Mouse (Mus musculus): ENCODE measurements at regions not wholly inside any gene's neighbourhood (a gene's known extent, or its start where the extent isn't known, plus 50 kb on each side); places are given as distances from the start of the nearest gene placed in this dataset.
A peak's percentile ranks its signal among the peaks of the same experiment; 100 is the strongest.

- no peak for TF ChIP-seq CTCF (conservative IDR thresholded peaks at IDR 0.05)
- no peak overlapping the region for H3K27ac ChIP-seq
Measured at GRCm38 (mm10) chr15:31087607-31088006, 136.5 kb upstream of the Dap start.

GRCm38 (mm10) chr15:31091916-31092570 lies 132.1 kb upstream of the Dap start:
- H3K27ac ChIP-seq, result peak overlapping the region; percentile 63
- peak; percentile 76 to 86 for DNase-seq (ENCODE audit: low spot score in 2 of 2)
- no peak overlapping the region for H3K4me3 ChIP-seq
- no peak for TF ChIP-seq CTCF (conservative IDR thresholded peaks at IDR 0.05)

More at GRCm38 (mm10) chr15:31087607-31088006, 136.5 kb upstream of the Dap start:
- DNase-seq (ENCODE audit: low spot score in 2 of 2), result no peak
- no peak overlapping the region for H3K4me3 ChIP-seq

- DNase-seq (ENCODE audit: low spot score in 2 of 2), result no peak
- Histone ChIP-seq H3K4me3 (no peak overlapping the region), H3K27ac (no peak overlapping the region)
- TF ChIP-seq CTCF (conservative IDR thresholded peaks at IDR 0.05), result no peak
Measured at GRCm38 (mm10) chr15:31096206-31096605, 127.9 kb upstream of the Dap start.

GRCm38 (mm10) chr15:31097301-31097700 lies 126.8 kb upstream of the Dap start:
- Histone ChIP-seq H3K4me3 (no peak overlapping the region), H3K27ac (peak overlapping the region; percentile 52)
- DNase-seq (ENCODE audit: low spot score in 2 of 2), result peak; percentile 48 to 54
- TF ChIP-seq CTCF (conservative IDR thresholded peaks at IDR 0.05), result no peak

- Histone ChIP-seq H3K27ac (no peak overlapping the region), H3K4me3 (no peak overlapping the region)
- TF ChIP-seq CTCF (conservative IDR thresholded peaks at IDR 0.05), result no peak
- no peak for DNase-seq (ENCODE audit: low spot score in 2 of 2)
Measured at GRCm38 (mm10) chr15:31104743-31105142, 119.4 kb upstream of the Dap start.

- DNase-seq (ENCODE audit: low spot score in 2 of 2), result no peak
- Histone ChIP-seq H3K4me3 (no peak overlapping the region), H3K27ac (no peak overlapping the region)
- no peak for TF ChIP-seq CTCF (conservative IDR thresholded peaks at IDR 0.05)
Measured at GRCm38 (mm10) chr15:31106907-31107306, 117.2 kb upstream of the Dap start.

- Histone ChIP-seq H3K27ac (no peak overlapping the region), H3K4me3 (no peak overlapping the region)
- no peak for DNase-seq (ENCODE audit: low spot score in 2 of 2)
- no peak for TF ChIP-seq CTCF (conservative IDR thresholded peaks at IDR 0.05)
Measured at GRCm38 (mm10) chr15:31113216-31113615, 110.9 kb upstream of the Dap start.

GRCm38 (mm10) chr15:31117338-31117737 lies 106.8 kb upstream of the Dap start:
- no peak overlapping the region for H3K27ac ChIP-seq
- H3K4me3 ChIP-seq, result no peak overlapping the region
- DNase-seq (ENCODE audit: low spot score in 2 of 2), result no peak
- TF ChIP-seq CTCF (conservative IDR thresholded peaks at IDR 0.05), result no peak

- no peak overlapping the region for H3K27ac ChIP-seq
- DNase-seq (ENCODE audit: low spot score in 2 of 2), result no peak
- H3K4me3 ChIP-seq, result no peak overlapping the region
- no peak for TF ChIP-seq CTCF (conservative IDR thresholded peaks at IDR 0.05)
Measured at GRCm38 (mm10) chr15:31120147-31120546, 104.0 kb upstream of the Dap start.

GRCm38 (mm10) chr15:31125784-31126183 lies 98.3 kb upstream of the Dap start:
- peak; percentile 41 for TF ChIP-seq CTCF (conservative IDR thresholded peaks at IDR 0.05)
- no peak for DNase-seq (ENCODE audit: low spot score in 2 of 2)
- Histone ChIP-seq H3K27ac (no peak overlapping the region), H3K4me3 (no peak overlapping the region)

GRCm38 (mm10) chr15:31126999-31127398 lies 97.1 kb upstream of the Dap start:
- H3K4me3 ChIP-seq, result no peak overlapping the region
- DNase-seq (ENCODE audit: low spot score in 2 of 2), result no peak
- no peak for TF ChIP-seq CTCF (conservative IDR thresholded peaks at IDR 0.05)
- no peak overlapping the region for H3K27ac ChIP-seq

- TF ChIP-seq CTCF (conservative IDR thresholded peaks at IDR 0.05), result no peak
- DNase-seq (ENCODE audit: low spot score in 2 of 2), result peak in 1 of 2 experiments; percentile 37
- H3K4me3 ChIP-seq, result no peak overlapping the region
- no peak overlapping the region for H3K27ac ChIP-seq
Measured at GRCm38 (mm10) chr15:31134891-31135290, 89.2 kb upstream of the Dap start.

GRCm38 (mm10) chr15:31138637-31139036 lies 85.5 kb upstream of the Dap start:
- no peak overlapping the region for H3K4me3 ChIP-seq
- no peak for TF ChIP-seq CTCF (conservative IDR thresholded peaks at IDR 0.05)
- H3K27ac ChIP-seq, result no peak overlapping the region
- DNase-seq (ENCODE audit: low spot score in 2 of 2), result no peak

- TF ChIP-seq CTCF (conservative IDR thresholded peaks at IDR 0.05), result no peak
- DNase-seq (ENCODE audit: low spot score in 2 of 2), result no peak
- Histone ChIP-seq H3K27ac (no peak overlapping the region), H3K4me3 (no peak overlapping the region)
Measured at GRCm38 (mm10) chr15:31141750-31142149, 82.4 kb upstream of the Dap start.
